Mouse (Mus musculus): ENCODE measurements around the gene Dhodh. TPM values are rescaled to one million over a fixed set of nuclear protein-coding genes. Genes with fewer than 3 reads are reported as not detected.
A peak's percentile ranks its signal among the peaks of the same experiment; 100 is the strongest.

Gene Dhodh
- polyA plus RNA-seq, 1 experiment, result 12.8 TPM

DNA sequence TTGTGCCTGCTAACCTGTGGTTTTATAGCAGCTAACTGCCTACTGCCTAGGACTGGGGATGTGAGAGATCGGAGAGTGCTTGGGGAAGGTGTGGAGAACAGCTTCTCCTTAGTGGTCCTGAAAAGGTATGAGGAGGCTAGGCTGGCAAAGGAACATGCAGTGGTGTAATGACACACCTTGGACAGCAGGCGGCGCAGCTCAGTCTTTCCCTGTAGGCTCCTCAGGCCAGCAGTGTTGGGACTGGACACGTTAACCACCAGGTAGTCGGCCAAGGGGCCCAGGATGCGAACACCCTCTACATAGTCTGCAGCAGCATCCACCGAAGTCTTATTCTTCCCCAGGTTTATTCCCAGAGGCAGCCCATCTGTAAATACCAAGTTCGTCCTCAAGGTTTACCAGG, 12.6 kb downstream of the Dhodh start:
- peaks cover 2% of the 10 kb centered on the region; the same call in 1 of the 2 replicates for H3K4me1 ChIP-seq (ENCODE audit: control insufficient read depth, insufficient read depth, low read length)
- no peak overlapping the region for H3K4me3 ChIP-seq (replicated peaks; ENCODE audit: control insufficient read depth, low read depth, low read length)
- 40% methylated on average over 8 of the region's 8 CpGs for WGBS
- TF ChIP-seq CTCF (IDR thresholded peaks at IDR 0.05; ENCODE audit: control insufficient read depth, insufficient read depth, low read length) (peak; percentile 94), POLR2A (IDR thresholded peaks at IDR 0.05; ENCODE audit: borderline replicate concordance, control insufficient read depth, low read depth, low read length) (no peak)
- H3K27ac ChIP-seq (ENCODE audit: control insufficient read depth, insufficient read depth, low read depth, low read length, poor library complexity), result no peak overlapping the region

- 59% methylated on average over 6 of the region's 6 CpGs for WGBS
Measured at GRCm38 (mm10) chr8:109593117-109593788, 15.2 kb downstream of the Dhodh start.

DNA sequence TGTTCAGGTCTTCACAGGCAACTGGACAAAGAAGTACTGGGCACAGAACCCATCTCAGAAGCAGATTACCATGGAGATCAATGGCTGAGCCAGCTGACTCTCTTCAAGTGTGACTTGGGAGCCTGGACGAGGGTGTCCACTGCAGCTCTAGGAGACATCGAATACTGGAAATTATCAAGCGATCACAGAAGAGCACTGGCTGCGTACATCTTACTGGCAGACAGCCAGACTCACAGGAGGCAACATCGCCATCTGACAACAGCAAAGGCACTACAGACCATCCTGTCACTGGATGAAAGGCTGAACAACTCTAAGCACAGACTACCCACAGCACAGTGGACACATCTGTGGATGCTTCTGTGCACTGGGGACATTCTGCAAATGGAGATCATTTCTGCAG, 16.3 kb downstream of the Dhodh start:
- 65% methylated on average over 5 of the region's 5 CpGs for WGBS
- peak overlapping the region; percentile 66 for H3K27ac ChIP-seq (ENCODE audit: control insufficient read depth, insufficient read depth, low read depth, low read length, poor library complexity)

More at GRCm38 (mm10) chr8:109593117-109593788, 15.2 kb downstream of the Dhodh start:
- Histone ChIP-seq H3K4me1 (ENCODE audit: control insufficient read depth, insufficient read depth, low read length) (peaks cover 2% of the 10 kb centered on the region; the same call in 1 of the 2 replicates), H3K27ac (ENCODE audit: control insufficient read depth, insufficient read depth, low read depth, low read length, poor library complexity) (no peak overlapping the region), H3K4me3 (replicated peaks; ENCODE audit: control insufficient read depth, low read depth, low read length) (no peak overlapping the region)
- TF ChIP-seq POLR2A (IDR thresholded peaks at IDR 0.05; ENCODE audit: borderline replicate concordance, control insufficient read depth, low read depth, low read length) (no peak), CTCF (IDR thresholded peaks at IDR 0.05; ENCODE audit: control insufficient read depth, insufficient read depth, low read length) (peak; percentile 22; the same call in 1 of the 2 replicates)

GRCm38 (mm10) chr8:109591367-109591766, 17.1 kb downstream of the Dhodh start:
- Histone ChIP-seq H3K27ac (ENCODE audit: control insufficient read depth, insufficient read depth, low read depth, low read length, poor library complexity) (peak overlapping the region; percentile 66), H3K4me3 (replicated peaks; ENCODE audit: control insufficient read depth, low read depth, low read length) (no peak overlapping the region), H3K4me1 (ENCODE audit: control insufficient read depth, insufficient read depth, low read length) (peaks cover 2% of the 10 kb centered on the region; the same call in 1 of the 2 replicates)
- TF ChIP-seq CTCF (IDR thresholded peaks at IDR 0.05; ENCODE audit: control insufficient read depth, insufficient read depth, low read length) (no peak), POLR2A (IDR thresholded peaks at IDR 0.05; ENCODE audit: borderline replicate concordance, control insufficient read depth, low read depth, low read length) (no peak)
- WGBS, result 69% methylated on average over 3 of the region's 3 CpGs

More for the DNA sequence above, 16.3 kb downstream of the Dhodh start:
- Histone ChIP-seq H3K4me1 (ENCODE audit: control insufficient read depth, insufficient read depth, low read length) (peaks cover 2% of the 10 kb centered on the region; the same call in 1 of the 2 replicates), H3K4me3 (replicated peaks; ENCODE audit: control insufficient read depth, low read depth, low read length) (no peak overlapping the region)
- TF ChIP-seq POLR2A (IDR thresholded peaks at IDR 0.05; ENCODE audit: borderline replicate concordance, control insufficient read depth, low read depth, low read length), result no peak
- no peak for TF ChIP-seq CTCF (IDR thresholded peaks at IDR 0.05; ENCODE audit: control insufficient read depth, insufficient read depth, low read length)

DNA sequence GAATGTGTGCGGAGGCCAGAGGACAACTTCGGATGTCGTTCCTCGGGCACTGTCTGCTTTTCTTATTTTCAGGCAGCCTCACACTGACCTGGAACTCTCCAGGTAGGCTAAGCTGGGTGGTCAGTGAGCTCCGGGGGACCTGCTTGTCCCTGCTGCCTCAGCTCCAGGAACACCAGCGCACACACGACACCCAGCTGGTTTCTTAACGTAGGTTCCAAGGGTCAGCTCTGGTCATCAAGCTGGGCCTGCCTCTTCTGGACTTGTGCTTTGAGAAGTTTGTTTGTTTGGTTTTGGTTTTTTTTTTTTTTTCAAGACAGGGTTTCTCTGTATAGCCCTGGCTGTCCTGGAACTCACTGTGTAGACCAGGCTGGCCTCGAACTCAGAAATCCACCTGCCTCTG, 17.6 kb downstream of the Dhodh start:
- no peak overlapping the region for H3K4me3 ChIP-seq (replicated peaks; ENCODE audit: control insufficient read depth, low read depth, low read length)
- WGBS, result 92% methylated on average over 9 of the region's 9 CpGs
- no peak overlapping the region for H3K27ac ChIP-seq (ENCODE audit: control insufficient read depth, insufficient read depth, low read depth, low read length, poor library complexity)
- no peak for TF ChIP-seq POLR2A (IDR thresholded peaks at IDR 0.05; ENCODE audit: borderline replicate concordance, control insufficient read depth, low read depth, low read length)
- TF ChIP-seq CTCF (IDR thresholded peaks at IDR 0.05; ENCODE audit: control insufficient read depth, insufficient read depth, low read length), result no peak
- peaks cover 3% of the 10 kb centered on the region; the same call in 1 of the 2 replicates for H3K4me1 ChIP-seq (ENCODE audit: control insufficient read depth, insufficient read depth, low read length)

DNA sequence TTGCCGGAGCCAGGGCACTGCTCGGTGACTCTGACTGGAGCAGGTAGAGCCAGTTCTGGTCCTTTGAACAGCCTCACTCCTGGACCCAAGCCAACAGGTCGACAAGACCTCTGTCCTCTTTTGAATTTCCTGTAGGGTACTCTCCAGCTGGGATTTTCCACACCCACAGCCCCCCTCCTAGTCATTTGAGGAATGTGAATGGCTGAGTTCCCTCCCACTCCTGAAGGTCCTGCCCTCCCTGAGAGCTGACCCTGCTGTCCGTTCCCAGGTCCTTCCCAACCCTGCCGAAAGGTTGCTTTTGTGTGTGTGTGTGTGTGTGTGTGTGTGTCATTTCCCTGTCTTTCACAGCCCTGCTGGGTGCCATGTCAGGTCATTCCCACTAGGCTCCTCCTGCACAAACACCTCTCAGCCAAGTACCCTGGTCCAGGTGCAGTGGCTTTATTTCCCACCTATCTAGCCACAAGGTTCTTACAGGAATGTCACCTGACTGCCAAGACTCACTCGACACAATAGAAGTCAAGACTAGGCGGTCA, 21.4 kb downstream of the Dhodh start:
- Histone ChIP-seq H3K27ac (ENCODE audit: control insufficient read depth, insufficient read depth, low read depth, low read length, poor library complexity) (no peak overlapping the region), H3K4me3 (replicated peaks; ENCODE audit: control insufficient read depth, low read depth, low read length) (no peak overlapping the region), H3K4me1 (ENCODE audit: control insufficient read depth, insufficient read depth, low read length) (peaks cover 5% of the 10 kb centered on the region)
- WGBS, result 67% methylated on average over 7 of the region's 7 CpGs
- TF ChIP-seq CTCF (IDR thresholded peaks at IDR 0.05; ENCODE audit: control insufficient read depth, insufficient read depth, low read length) (no peak), POLR2A (IDR thresholded peaks at IDR 0.05; ENCODE audit: borderline replicate concordance, control insufficient read depth, low read depth, low read length) (no peak)

DNA sequence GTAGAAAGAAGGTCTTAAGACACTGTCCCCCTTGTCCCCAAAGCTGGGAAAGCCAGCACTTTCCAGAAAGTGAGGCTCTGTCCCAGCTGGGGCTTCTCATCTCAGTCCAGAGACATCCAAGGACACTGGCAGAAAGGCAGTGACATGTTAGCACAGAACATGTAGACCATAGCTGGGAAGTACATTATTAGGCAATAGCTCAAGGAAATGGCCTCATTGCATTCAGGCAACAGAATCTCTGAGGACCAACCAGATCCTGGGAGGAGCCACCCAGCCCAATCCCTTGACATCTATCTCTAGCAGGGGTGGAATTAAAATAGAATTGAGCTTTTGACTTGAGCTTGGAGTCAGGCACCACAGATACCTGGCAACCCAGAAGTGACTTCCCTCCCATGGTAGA, 22.8 kb downstream of the Dhodh start:
- Histone ChIP-seq H3K4me1 (ENCODE audit: control insufficient read depth, insufficient read depth, low read length) (peaks cover 5% of the 10 kb centered on the region), H3K27ac (ENCODE audit: control insufficient read depth, insufficient read depth, low read depth, low read length, poor library complexity) (peak overlapping the region; percentile 73), H3K4me3 (replicated peaks; ENCODE audit: control insufficient read depth, low read depth, low read length) (no peak overlapping the region)
- no peak for TF ChIP-seq POLR2A (IDR thresholded peaks at IDR 0.05; ENCODE audit: borderline replicate concordance, control insufficient read depth, low read depth, low read length)
- no peak for TF ChIP-seq CTCF (IDR thresholded peaks at IDR 0.05; ENCODE audit: control insufficient read depth, insufficient read depth, low read length)

DNA sequence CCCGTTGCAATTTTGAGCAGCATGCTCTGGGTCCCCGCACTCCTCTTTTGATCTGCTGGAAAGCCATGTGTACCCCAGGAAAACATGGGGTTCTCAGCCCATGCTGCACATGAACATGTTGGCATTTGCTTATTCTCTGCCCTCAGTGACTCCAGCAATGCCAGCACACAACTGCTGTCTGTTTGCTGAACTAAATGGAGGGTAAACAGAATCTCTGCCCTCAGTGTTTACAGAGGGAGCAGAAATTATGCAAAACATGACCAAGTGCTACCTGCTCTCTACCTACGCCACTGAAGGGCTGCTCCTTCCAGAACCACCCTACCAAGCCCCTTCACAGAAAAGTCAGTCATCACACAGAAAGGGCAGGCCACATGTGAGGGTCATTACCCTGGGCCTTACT, 23.6 kb downstream of the Dhodh start:
- WGBS, result 74% methylated on average over 3 of the region's 3 CpGs
- H3K4me3 ChIP-seq (replicated peaks; ENCODE audit: control insufficient read depth, low read depth, low read length), result no peak overlapping the region
- peaks cover 5% of the 10 kb centered on the region for H3K4me1 ChIP-seq (ENCODE audit: control insufficient read depth, insufficient read depth, low read length)
- H3K27ac ChIP-seq (ENCODE audit: control insufficient read depth, insufficient read depth, low read depth, low read length, poor library complexity), result no peak overlapping the region
- TF ChIP-seq CTCF (IDR thresholded peaks at IDR 0.05; ENCODE audit: control insufficient read depth, insufficient read depth, low read length) (no peak), POLR2A (IDR thresholded peaks at IDR 0.05; ENCODE audit: borderline replicate concordance, control insufficient read depth, low read depth, low read length) (no peak)
